Mouse (Mus musculus): ENCODE data around the gene Gad2. TPM values are rescaled to one million over a fixed set of nuclear protein-coding genes. Genes with fewer than 3 reads are reported as not detected.
A peak's percentile ranks its signal among the peaks of the same experiment; 100 is the strongest.

Gad2 gene
- total and polyA plus RNA-seq, 2 experiments from 2014 or later = 0.11 TPM; not detected in 1

DNA sequence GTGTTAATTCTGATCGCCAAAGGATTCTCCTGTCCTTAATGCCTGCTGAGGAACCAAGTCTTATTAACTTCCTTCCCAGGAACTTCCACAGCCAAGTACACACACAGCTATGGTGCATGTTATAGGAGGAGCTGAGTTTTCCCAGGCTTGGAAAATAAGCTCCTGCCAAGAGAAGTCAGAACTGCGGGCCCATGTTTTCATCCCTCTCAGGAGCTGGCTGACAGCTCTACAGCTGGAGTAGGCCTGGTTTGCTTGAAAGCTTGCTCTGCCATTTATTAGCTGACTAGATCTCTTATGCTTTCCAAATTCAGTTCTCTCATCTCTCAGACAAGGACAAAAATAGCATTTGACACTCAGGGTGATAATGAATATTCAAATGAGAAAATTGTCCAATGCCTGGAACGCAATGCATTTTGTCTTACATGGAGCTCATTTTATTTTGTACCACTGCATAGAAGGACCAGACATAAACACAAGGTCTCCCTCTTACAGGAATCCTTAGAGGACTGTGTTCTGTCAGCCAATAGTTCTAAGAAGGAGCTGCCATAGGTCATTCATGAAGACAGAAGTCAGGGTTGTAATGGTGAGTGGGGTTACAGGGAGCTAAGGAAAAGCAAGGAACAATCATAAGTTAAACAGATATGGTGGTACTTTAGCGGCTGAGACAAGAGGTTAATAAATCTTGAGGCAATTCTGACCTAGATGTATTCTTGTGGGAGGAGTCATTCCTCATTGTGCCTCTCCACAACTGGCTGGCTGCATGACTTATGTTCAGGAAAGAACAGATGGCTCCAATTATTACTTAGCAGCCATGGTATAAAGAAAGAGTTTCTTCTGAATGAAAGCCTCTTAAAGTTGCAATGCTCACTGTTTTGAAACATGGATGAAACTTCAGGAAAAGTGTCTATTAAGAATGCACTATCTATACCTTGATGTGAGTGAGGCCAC lies 83.0 kb downstream of the Gad2 start:
- no peak overlapping the region for H3K4me3 ChIP-seq (ENCODE audit: low read depth, low read length)
- no peaks in the 10 kb centered on the region for H3K27me3 ChIP-seq (ENCODE audit: control insufficient read depth, insufficient read depth, low read length)
- TF ChIP-seq CTCF (IDR thresholded peaks at IDR 0.05; ENCODE audit: low read depth) (no peak), EP300 (IDR thresholded peaks at IDR 0.05; ENCODE audit: low read depth) (no peak)
- no peaks in the 10 kb centered on the region for H3K4me1 ChIP-seq (ENCODE audit: control insufficient read depth, insufficient read depth)
- whole genome bisulfite sequencing = 54% methylated on average over 4 of the region's 4 CpGs
- no peak for DNase-seq (ENCODE audit: low spot score)
- no peak overlapping the region for H3K27ac ChIP-seq (ENCODE audit: low read depth)
- no peaks in the 10 kb centered on the region for H3K9me3 ChIP-seq (replicated peaks; ENCODE audit: control insufficient read depth, low read length)
- ATAC-seq (ENCODE audit: insufficient read depth, low read depth) = no peak
- H3K36me3 ChIP-seq (replicated peaks; ENCODE audit: control insufficient read depth, insufficient read depth, low read length) = no peaks in the 10 kb centered on the region
- no peak overlapping the region for H3K9ac ChIP-seq (replicated peaks; ENCODE audit: low read depth, low read length)
- H3K4me2 ChIP-seq (ENCODE audit: low read depth, low read length) = no peak overlapping the region

DNA sequence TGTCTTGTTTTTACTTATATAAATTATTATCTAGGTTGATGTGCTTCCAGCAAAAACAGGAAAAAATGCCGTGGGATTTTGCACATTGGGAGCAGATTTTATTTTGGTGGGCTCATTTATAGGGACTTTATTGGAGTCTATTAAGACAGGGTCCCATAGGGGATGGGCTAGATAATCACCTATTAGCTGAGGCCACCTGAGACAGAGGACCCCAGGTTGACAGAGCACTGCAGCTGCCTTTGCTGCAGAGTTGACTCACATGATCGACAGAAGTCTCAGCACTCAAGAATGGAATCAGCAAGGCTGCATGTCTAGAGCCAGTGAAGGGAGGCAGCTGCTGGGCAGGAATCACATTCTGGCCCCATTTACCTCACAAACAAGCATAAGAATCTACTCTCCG lies 84.2 kb downstream of the Gad2 start:
- Histone ChIP-seq H3K36me3 (replicated peaks; ENCODE audit: control insufficient read depth, insufficient read depth, low read length) (no peaks in the 10 kb centered on the region), H3K4me2 (ENCODE audit: low read depth, low read length) (no peak overlapping the region), H3K4me3 (ENCODE audit: low read depth, low read length) (no peak overlapping the region), H3K9me3 (replicated peaks; ENCODE audit: control insufficient read depth, low read length) (no peaks in the 10 kb centered on the region), H3K4me1 (ENCODE audit: control insufficient read depth, insufficient read depth) (no peaks in the 10 kb centered on the region), H3K27ac (ENCODE audit: low read depth) (no peak overlapping the region), H3K27me3 (ENCODE audit: control insufficient read depth, insufficient read depth, low read length) (no peaks in the 10 kb centered on the region), H3K9ac (replicated peaks; ENCODE audit: low read depth, low read length) (no peak overlapping the region)
- DNase-seq (ENCODE audit: low spot score) (no peak), ATAC-seq (ENCODE audit: insufficient read depth, low read depth) (no peak)
- TF ChIP-seq CTCF (IDR thresholded peaks at IDR 0.05; ENCODE audit: low read depth) = no peak
- TF ChIP-seq EP300 (IDR thresholded peaks at IDR 0.05; ENCODE audit: low read depth) = no peak
- WGBS = 56% methylated on average over 3 of the region's 3 CpGs

DNA sequence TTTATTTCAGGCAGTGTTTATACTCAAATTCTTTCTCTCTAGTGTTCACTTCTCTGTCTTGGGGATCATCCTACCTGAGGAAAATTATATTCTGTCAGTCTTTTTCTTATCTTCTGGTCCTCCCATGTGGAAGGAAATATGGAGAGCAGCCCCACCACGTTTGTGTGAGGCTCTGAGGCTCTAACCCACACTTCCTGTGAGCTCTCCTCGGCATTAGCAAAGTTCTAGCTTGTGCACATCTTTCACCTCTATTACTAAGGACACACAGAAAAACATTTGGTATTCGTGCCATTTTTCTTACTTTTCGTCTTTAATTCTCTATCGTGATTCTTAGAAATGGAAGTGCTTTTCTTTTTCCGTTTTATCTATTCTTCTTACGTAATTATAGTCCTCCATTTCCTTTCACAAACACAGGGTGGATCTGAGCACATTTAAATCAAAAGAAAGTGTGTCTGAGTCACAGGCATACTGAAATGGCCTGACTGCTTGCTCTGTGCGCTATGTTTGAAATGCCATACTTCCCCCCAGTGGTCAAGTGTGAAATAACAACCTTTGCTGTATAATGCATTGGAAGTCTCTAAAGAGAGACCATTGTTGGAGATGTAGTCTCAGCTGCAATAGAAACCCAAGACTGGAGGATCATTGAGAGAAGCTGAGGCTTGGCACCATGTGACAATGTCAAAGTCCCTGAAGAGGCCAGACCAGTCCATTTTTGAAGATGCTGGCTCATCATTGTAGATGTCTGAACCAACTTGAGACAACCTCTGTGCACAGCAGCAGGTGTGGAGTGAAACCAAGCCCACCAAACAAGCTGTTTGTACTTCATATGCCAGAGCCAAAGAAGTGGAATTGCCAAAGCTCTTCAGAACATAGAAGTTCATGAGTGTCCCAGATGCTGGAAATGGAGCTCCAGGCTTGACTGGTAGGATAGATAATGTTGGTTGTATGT lies 99.8 kb downstream of the Gad2 start:
- TF ChIP-seq EP300 (IDR thresholded peaks at IDR 0.05; ENCODE audit: low read depth) (no peak), CTCF (IDR thresholded peaks at IDR 0.05; ENCODE audit: low read depth) (peak; percentile 92)
- WGBS = 16% methylated on average over 8 of the region's 8 CpGs

DNA sequence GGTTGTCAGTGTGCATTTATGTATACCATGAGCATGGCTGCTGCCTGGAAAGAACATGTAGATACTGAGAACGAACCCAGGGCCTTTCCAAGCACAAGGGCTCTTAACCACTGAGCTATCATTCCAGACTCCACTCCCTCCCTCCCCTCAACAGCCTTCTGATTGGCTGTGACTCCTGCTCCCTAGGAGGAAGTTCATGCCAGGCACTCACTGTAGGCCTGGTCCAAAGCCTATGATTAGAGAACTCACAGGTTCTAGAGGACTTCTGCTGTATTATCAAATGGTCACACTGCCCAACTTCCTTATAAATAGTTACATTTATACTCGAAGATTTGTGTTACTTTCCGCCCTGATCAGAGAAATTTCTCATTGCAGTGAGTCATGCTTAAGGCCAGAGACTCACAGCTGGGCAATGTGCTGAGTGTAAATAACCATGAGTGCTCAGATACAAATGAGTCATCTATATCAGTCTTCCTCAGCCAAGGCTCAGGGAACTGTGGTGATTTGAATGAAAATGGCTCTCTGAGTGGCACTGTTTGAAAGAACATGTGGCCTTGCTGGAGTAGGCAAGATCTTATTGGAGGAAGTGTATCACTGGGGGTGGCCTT lies 102.0 kb downstream of the Gad2 start:
- no peaks in the 10 kb centered on the region for H3K27me3 ChIP-seq (ENCODE audit: control insufficient read depth, insufficient read depth, low read length)
- ATAC-seq (ENCODE audit: insufficient read depth, low read depth) = no peak
- no peak overlapping the region for H3K27ac ChIP-seq (ENCODE audit: low read depth)
- no peak overlapping the region for H3K4me2 ChIP-seq (ENCODE audit: low read depth, low read length)
- H3K9ac ChIP-seq (replicated peaks; ENCODE audit: low read depth, low read length) = no peak overlapping the region
- no peak for DNase-seq (ENCODE audit: low spot score)
- no peaks in the 10 kb centered on the region for H3K36me3 ChIP-seq (replicated peaks; ENCODE audit: control insufficient read depth, insufficient read depth, low read length)
- H3K9me3 ChIP-seq (replicated peaks; ENCODE audit: control insufficient read depth, low read length) = no peaks in the 10 kb centered on the region
- no peaks in the 10 kb centered on the region for H3K4me1 ChIP-seq (ENCODE audit: control insufficient read depth, insufficient read depth)
- 57% methylated on average over 3 of the region's 3 CpGs for WGBS
- H3K4me3 ChIP-seq (ENCODE audit: low read depth, low read length) = no peak overlapping the region
- no peak for TF ChIP-seq CTCF (IDR thresholded peaks at IDR 0.05; ENCODE audit: low read depth)
- no peak for TF ChIP-seq EP300 (IDR thresholded peaks at IDR 0.05; ENCODE audit: low read depth)

More for the DNA sequence above, 99.8 kb downstream of the Gad2 start:
- H3K4me3 ChIP-seq (ENCODE audit: low read depth, low read length) = no peak overlapping the region
- H3K4me1 ChIP-seq (ENCODE audit: control insufficient read depth, insufficient read depth) = no peaks in the 10 kb centered on the region
- DNase-seq (ENCODE audit: low spot score) = peak; percentile 79
- H3K27ac ChIP-seq (ENCODE audit: low read depth) = no peak overlapping the region
- no peaks in the 10 kb centered on the region for H3K9me3 ChIP-seq (replicated peaks; ENCODE audit: control insufficient read depth, low read length)
- no peak overlapping the region for H3K9ac ChIP-seq (replicated peaks; ENCODE audit: low read depth, low read length)
- H3K36me3 ChIP-seq (replicated peaks; ENCODE audit: control insufficient read depth, insufficient read depth, low read length) = no peaks in the 10 kb centered on the region
- ATAC-seq (ENCODE audit: insufficient read depth, low read depth) = peak; percentile 76
- H3K27me3 ChIP-seq (ENCODE audit: control insufficient read depth, insufficient read depth, low read length) = no peaks in the 10 kb centered on the region
- H3K4me2 ChIP-seq (ENCODE audit: low read depth, low read length) = peak overlapping the region; percentile 12; the same call in 1 of the 2 replicates

DNA sequence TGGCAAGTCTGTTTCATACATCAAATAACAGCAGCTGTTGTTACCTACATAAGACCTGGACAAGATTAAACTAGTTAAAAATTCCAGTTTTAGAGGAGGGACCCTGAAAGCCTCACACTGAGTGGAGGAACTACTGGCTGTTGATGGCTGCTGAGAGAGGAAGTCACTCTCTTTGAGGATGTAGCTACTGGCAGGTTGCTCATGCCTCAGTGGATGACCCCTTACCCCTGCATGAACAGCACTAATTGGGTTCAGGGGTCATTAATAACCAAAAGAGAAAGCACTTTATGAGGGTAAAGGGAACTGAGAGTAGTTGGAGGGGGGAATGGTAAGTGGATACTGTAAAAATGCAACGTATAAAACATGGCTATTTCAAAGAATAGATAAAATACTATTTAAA lies 105.1 kb downstream of the Gad2 start:
- no peaks in the 10 kb centered on the region for H3K36me3 ChIP-seq (replicated peaks; ENCODE audit: control insufficient read depth, insufficient read depth, low read length)
- H3K27ac ChIP-seq (ENCODE audit: low read depth) = no peak overlapping the region
- DNase-seq (ENCODE audit: low spot score) = no peak
- H3K9ac ChIP-seq (replicated peaks; ENCODE audit: low read depth, low read length) = no peak overlapping the region
- no peaks in the 10 kb centered on the region for H3K9me3 ChIP-seq (replicated peaks; ENCODE audit: control insufficient read depth, low read length)
- 79% methylated on average over 1 of the region's 1 CpGs for WGBS
- H3K4me3 ChIP-seq (ENCODE audit: low read depth, low read length) = no peak overlapping the region
- H3K27me3 ChIP-seq (ENCODE audit: control insufficient read depth, insufficient read depth, low read length) = no peaks in the 10 kb centered on the region
- ATAC-seq (ENCODE audit: insufficient read depth, low read depth) = no peak
- H3K4me2 ChIP-seq (ENCODE audit: low read depth, low read length) = no peak overlapping the region
- H3K4me1 ChIP-seq (ENCODE audit: control insufficient read depth, insufficient read depth) = no peaks in the 10 kb centered on the region
- TF ChIP-seq EP300 (IDR thresholded peaks at IDR 0.05; ENCODE audit: low read depth) = no peak
- no peak for TF ChIP-seq CTCF (IDR thresholded peaks at IDR 0.05; ENCODE audit: low read depth)

Data from heart, postnatal 0 days (tissue).